Mouse (Mus musculus) gastrocnemius, postnatal 14 days (tissue): ENCODE data around the gene Rasgef1b. TPM values are rescaled to one million over a fixed set of nuclear protein-coding genes. Genes with fewer than 3 reads are reported as not detected.

Experiments
- DNase-seq: peaks from one replicate; pipeline ENCODE4 v3.0.0; 2021; ENCODE audit warnings: mixed read lengths
- intact Hi-C: fragments of 180-260 bp; cut with DNase I; formaldehyde crosslinking; loops from one replicate; pipeline ENCODE4 v1.15.1; 2025; ENCODE audit warnings: low total_unique reads
- long read RNA-seq, 2 experiments: library from polyadenylated mRNA; stranded (forward); transcript quantifications; one replicate each; pipeline ENCODE4 v2.0.0; 2021
- total RNA-seq, 2 experiments: library from RNA; stranded (reverse); gene quantifications; 2 replicates each; pipeline ENCODE4 v1.2.3; 2021

The Rasgef1b gene
- total RNA-seq, result 1 to 10 TPM; 1.2 to 1.7 TPM
- long read RNA-seq, experiment 1, result 0 reads
- long read RNA-seq, experiment 2, result 0 reads

DNA sequence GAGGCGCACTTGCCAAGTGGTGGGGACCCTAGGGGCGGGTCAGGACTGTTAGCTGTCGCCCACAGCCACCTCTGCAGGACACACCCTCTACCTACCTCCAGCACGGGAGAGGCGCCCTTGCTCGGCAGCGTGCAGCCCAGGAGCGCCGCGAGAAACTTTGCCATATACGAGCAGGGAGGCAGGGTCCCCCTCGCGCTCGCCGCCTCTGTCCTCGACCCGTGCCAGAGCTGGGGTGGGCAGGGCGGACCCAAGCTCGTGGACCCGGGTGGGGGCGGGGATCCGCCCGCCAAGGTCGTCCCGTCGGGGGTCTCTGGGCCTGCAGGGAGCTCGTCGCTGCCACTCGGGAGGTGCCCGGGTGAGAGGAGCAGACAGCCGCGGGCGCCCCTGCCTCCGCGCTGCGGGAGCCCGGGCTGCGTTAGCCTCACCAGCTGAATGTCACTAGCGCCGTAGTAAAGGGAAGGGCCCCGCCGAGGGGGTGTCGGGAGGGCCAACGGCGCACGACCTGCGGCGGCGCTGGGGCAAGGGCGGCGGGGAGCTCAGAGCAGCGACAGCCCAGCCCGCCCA is at the start of gene Rasgef1b:
Gene Rasgef1b (minus strand): TSS at position 417 of the 564 bp plus-strand sequence.
- intact Hi-C loops, result no loop called here
- DNase-seq, result peak; percentile 81

- intact Hi-C loops, result no loop called here
- no peak for DNase-seq
Observed at GRCm38 (mm10) chr5:99775342-99775741, 46.5 kb upstream of the Rasgef1b start.

- DNase-seq, result no peak
- intact Hi-C loops, result no loop called here
Observed at GRCm38 (mm10) chr5:99773265-99773664, 44.4 kb upstream of the Rasgef1b start.

- intact Hi-C loops, result no loop called here
- DNase-seq, result no peak
Observed at GRCm38 (mm10) chr5:99764246-99764645, 35.4 kb upstream of the Rasgef1b start.

DNA sequence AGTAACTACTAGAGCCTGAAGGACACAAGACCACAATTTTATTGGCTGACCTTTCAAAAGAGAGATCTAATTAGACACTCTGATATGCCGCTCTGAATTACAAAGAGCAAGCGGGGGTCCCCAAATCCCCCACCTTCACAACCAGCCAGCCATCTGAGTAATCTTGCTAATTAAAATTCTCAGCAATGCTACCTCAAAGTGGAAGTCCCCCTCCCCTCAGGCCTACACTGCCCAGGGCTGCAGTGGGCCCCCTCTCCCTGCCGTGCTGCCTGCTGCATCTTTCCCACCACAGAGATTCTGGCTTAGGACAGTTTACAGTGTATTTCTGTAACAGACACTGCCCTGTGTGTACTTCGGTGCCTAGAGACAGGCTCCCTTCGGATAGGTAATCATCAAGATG is 30.0 kb upstream of the Rasgef1b start:
- intact Hi-C loops, result no loop called here
- no peak for DNase-seq

DNA sequence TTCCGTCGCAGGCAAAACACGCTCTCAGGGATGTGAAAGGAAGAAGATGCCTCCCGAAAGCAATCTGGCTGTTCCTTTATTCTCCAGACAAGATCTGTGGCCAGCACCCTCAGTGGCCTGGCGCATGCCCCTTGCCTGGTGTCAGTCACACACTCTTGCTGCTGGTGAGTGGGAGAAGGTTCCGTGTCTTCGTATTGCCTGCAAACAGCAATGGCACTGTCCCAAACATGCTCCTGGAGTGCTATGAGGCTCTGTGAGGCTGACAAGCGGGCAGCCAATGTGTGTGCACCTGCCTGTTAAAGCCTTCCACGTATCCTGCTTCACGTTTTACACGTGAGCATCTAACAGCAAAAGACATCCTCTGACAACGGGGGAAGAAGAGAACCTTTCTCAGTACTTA is 25.0 kb upstream of the Rasgef1b start:
- no peak for DNase-seq
- intact Hi-C loops, result no loop called here

DNA sequence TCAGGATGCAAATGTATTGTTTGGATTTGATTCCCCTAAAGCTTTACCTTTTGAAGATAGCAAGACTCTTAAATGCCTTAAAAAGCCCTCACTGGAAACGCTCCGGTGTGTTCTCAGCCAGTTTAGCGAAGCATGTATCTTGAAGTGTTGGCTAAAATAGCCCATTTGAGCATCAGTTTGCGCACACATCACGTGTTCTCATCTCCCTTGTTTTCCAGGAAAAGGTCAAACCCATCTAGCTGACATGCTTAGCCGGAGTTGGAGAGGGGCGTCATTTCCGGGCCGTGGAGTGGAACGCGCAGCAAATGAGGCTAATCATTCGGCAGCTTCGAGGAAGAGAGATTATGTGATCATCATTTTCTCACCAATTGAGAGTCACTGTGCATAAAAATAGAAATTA is 24.5 kb upstream of the Rasgef1b start:
- intact Hi-C loops, result no loop called here
- DNase-seq, result no peak

- DNase-seq, result no peak
- intact Hi-C loops, result no loop called here
Observed at GRCm38 (mm10) chr5:99752670-99753231, 23.9 kb upstream of the Rasgef1b start.

DNA sequence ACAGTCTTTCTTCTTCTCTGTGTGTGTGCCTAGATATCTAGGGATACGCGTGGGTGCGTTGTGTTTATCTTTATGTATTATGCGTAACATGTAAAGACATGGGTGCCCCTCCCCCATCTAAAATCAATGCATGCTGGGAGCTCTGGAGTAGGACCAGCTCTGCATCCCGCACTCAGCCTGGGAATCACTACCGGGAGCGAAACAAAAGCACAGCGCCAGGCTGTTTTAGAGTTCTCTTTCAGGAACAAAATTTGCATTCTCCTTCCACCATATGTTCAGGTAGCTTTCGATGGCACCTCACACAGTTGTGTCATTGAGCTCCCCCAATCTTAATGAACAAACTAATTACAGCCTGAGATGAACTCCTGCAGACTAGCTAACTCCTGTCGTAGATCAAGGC is 19.6 kb upstream of the Rasgef1b start:
- intact Hi-C loops, result no loop called here
- no peak for DNase-seq

DNA sequence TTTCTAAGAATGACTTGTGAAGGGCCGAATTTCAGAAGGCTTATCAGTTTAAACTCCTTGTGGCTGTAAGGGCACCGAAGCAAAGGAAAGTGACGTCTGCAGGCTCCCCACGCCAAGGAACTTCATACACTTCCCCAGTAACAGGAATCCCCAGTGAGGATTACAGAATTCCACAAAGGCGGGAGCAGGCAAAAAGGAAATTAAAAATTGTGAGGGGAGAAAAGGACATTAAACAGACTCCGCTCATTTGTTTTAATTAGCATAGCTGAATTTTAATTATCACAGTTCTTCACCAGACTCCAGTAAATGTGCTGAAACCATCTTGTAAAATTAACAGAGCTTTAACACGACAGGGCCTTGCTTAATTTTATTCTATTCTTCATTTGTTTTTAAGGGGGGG is 17.2 kb upstream of the Rasgef1b start:
- DNase-seq, result no peak
- intact Hi-C loops, result no loop called here

DNA sequence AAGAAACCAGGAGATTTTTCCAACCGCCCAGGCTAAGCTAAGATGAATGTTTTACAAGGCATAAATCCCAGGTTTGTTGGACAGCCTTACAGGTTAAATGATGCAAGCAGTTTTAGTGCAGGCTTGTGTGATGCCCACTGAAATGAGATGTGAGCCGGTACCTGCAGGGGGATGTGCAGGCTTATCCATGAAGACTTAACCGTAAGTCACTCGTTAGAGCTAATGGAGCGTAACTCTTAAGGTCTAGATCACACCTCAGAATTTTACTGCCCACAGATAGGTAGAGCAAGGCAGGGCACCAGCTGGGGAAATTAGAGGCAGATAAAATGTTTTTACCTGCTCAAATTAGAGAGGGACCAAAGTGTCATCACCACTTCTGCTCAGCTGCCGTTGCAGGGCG is 14.0 kb upstream of the Rasgef1b start:
- intact Hi-C loops, result no loop called here
- DNase-seq, result no peak

DNA sequence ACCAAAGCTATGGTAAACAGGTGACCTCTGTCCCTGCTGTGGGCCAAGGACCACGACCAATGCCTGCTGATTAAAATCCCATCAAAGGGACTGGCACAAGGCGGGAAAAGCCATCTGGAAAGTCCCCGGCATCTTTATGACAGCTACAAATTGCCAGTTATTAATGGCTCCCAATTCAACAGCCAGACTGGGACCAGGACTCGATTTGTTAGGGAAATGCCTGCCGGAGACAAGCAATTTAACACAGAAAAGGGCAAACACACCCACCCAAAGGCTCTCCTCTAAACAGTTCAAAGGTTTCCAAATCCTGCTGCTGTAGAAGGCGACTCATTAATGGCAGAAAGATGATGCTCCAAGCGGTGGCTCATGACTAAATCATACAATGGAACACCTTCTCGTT is 13.2 kb upstream of the Rasgef1b start:
- intact Hi-C loops, result no loop called here
- DNase-seq, result no peak

- DNase-seq, result no peak
- intact Hi-C loops, result no loop called here
Observed at GRCm38 (mm10) chr5:99737937-99738727, 9.3 kb upstream of the Rasgef1b start.

GRCm38 (mm10) chr5:99729931-99730330 is 1.1 kb upstream of the Rasgef1b start:
- DNase-seq, result no peak
- intact Hi-C loops, result no loop called here

DNA sequence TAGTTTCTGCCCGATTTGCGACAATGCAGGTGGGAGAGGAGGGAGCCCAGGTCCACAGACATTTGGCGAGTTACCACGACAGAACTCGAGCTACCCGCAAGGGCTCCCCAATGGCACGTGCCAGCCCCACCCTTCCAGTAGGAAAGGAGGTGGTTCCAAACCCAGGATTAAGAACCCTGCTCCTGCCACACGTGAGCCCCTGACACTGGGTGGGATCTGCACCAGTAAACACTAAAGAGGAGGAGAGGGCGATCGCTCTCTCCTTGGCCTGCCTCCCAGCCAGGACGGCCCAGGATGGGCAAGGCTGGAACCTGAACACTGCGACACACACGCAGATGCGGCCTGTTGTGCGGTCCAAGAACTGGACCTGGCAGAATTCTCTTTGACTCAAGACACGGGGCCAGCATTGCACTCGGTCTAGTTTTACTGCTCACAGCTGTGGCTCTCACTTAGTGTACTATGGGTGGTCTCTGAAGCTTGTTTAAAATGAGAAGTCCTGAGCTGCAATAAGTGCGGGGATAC is 557 bp upstream of the Rasgef1b start:
- intact Hi-C loops, result no loop called here
- DNase-seq, result peak; percentile 8

DNA sequence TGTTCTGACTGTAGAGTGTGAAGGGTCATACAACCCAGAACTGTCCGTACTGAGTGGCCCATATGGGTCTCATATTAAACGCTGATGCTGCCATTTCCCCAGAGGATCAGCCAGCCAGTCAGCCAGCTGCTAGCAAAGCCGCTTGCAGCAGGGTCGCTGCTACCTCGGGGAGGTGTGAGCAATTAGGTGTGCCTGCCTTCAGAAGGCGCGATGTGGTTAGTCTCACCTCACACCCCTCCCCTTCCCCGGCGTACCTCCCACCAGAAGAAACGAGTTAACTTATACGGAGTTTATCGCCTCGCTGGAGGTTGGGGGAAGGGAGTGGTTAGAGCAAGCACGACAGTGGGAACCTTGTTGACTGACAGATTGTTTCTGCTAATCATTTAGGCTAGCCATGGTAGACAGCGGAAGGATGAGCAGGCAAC is 826 bp downstream of the Rasgef1b start:
- DNase-seq, result no peak

DNA sequence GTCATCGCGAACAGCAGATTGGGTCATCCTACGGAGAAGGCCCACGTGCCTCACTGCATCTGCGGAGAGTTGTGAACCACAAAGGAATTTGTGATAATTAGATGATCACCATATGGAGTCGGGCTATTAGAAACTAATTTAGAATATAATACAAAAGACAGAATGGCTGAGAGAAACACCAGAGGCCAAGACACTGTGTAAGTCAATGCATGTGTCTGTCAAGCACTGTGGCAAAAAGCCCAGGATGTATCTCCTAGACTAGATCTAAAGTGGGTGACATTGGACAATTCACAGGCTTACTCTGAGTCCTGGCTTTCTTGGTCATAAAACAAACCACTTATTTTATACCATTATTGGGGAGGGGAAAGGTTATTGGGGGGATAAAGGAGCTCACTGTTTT is 4.9 kb downstream of the Rasgef1b start:
- DNase-seq, result no peak
- intact Hi-C loops, result no loop called here

More for the DNA sequence above, 826 bp downstream of the Rasgef1b start:
- intact Hi-C loops, result no loop called here

GRCm38 (mm10) chr5:99722310-99722709 is 6.6 kb downstream of the Rasgef1b start:
- DNase-seq, result no peak
- intact Hi-C loops, result no loop called here

DNA sequence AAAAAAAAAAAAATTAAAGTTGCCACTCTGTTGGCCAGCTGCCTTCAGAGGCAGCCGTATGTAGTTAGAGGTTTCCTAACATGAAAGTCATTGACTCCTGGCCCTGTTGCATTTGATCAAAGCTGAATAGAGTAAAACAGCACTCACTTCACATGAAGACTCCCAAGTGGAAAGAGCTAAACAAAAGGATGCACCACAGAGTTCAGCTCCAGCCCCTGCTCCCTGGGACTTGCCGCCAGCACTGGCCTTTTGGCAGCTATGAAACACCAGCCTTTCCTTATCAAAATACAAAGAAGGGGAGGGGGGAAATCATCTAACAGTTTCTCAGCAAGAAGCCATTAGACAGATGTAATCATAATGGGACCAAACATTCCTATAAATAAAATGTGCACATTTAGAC is 8.3 kb downstream of the Rasgef1b start:
- DNase-seq, result no peak
- intact Hi-C loops, result no loop called here

DNA sequence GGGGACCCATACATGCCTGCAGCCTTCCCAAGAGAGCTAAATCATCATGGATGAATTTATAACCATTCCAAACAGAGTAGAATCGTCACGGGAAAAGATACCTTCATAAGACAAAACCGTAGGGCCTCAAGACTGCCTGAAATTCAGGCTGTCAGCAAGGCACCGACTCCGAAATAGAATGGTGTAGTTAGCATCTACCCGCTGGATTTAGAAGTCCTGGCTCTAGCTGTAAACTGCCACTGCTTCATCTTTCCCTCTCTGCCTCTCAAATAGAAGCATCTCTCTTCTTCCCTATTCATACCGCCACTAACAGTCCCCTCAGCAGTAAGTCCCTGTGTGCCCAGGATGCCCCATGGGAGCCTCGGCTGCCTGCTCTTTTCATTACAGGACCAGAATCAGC is 10.9 kb downstream of the Rasgef1b start:
- no peak for DNase-seq

GRCm38 (mm10) chr5:99715281-99715744 is 13.6 kb downstream of the Rasgef1b start:
- DNase-seq, result no peak
- intact Hi-C loops, result no loop called here

More for the DNA sequence above, 10.9 kb downstream of the Rasgef1b start:
- intact Hi-C loops, result no loop called here
